Mouse (Mus musculus) left cerebral cortex, adult 8-10 months (tissue): ENCODE measurements at regions not wholly inside any gene's neighbourhood (a gene's known extent, or its start where the extent isn't known, plus 50 kb on each side); places are given as distances from the start of the nearest gene placed in this dataset.
A peak's percentile ranks its signal among the peaks of the same experiment; 100 is the strongest.
"Not testable (repeated sequence)": the region's sequence is repeated elsewhere in the genome, so short reads cannot be mapped to it uniquely, and the experiment has no call there.

ENCODE experiments used
- DNase-seq, 2 experiments: peaks; one replicate each; pipeline ENCODE4 v3.0.0; 2022; ENCODE audit warnings: low spot score in 2 of 2

- DNase-seq, result no peak
Measured at GRCm38 (mm10) chr3:49686182-49686895, 70.8 kb downstream of the Pcdh18 start.

- no peak for DNase-seq
Measured at GRCm38 (mm10) chr3:49674921-49675320, 82.2 kb downstream of the Pcdh18 start.

GRCm38 (mm10) chr3:49672685-49673184 lies 84.4 kb downstream of the Pcdh18 start:
- DNase-seq, result peak in 1 of 2 experiments; percentile 15

- DNase-seq, result no peak
Measured at GRCm38 (mm10) chr3:49667543-49668338, 89.4 kb downstream of the Pcdh18 start.

- DNase-seq, result no peak
Measured at GRCm38 (mm10) chr3:49666516-49666915, 90.6 kb downstream of the Pcdh18 start.

GRCm38 (mm10) chr3:49648895-49649175 lies 108.3 kb downstream of the Pcdh18 start:
- DNase-seq, result no peak

GRCm38 (mm10) chr3:49648040-49648894 lies 108.9 kb downstream of the Pcdh18 start:
- no peak for DNase-seq

GRCm38 (mm10) chr3:49644993-49645392 lies 112.1 kb downstream of the Pcdh18 start:
- no peak for DNase-seq

- DNase-seq, result no peak
Measured at GRCm38 (mm10) chr3:49643871-49644270, 113.3 kb downstream of the Pcdh18 start.

- peak in 1 of 2 experiments; percentile 24 for DNase-seq
Measured at GRCm38 (mm10) chr3:49641966-49642758, 115.0 kb downstream of the Pcdh18 start.

GRCm38 (mm10) chr3:49641411-49641810 lies 115.7 kb downstream of the Pcdh18 start:
- no peak for DNase-seq

GRCm38 (mm10) chr3:49638601-49639000 lies 118.5 kb downstream of the Pcdh18 start:
- DNase-seq, result no peak

- DNase-seq, result no peak
Measured at GRCm38 (mm10) chr3:49636676-49637075, 120.4 kb downstream of the Pcdh18 start.

- no peak for DNase-seq
Measured at GRCm38 (mm10) chr3:49592706-49593451, 164.2 kb downstream of the Pcdh18 start.

- DNase-seq, result no peak
Measured at GRCm38 (mm10) chr3:49590234-49590633, 166.9 kb downstream of the Pcdh18 start.

- DNase-seq, result no peak
Measured at GRCm38 (mm10) chr3:49586531-49587168, 170.5 kb downstream of the Pcdh18 start.

- not testable (repeated sequence) for DNase-seq
Measured at GRCm38 (mm10) chr3:49585962-49586361, 171.2 kb downstream of the Pcdh18 start.

- no peak for DNase-seq
Measured at GRCm38 (mm10) chr3:49566769-49567729, 190.1 kb downstream of the Pcdh18 start.

- DNase-seq, result no peak
Measured at GRCm38 (mm10) chr3:49527642-49528041, 229.5 kb downstream of the Pcdh18 start.
